Mouse (Mus musculus) olfactory bulb, adult 2 months (tissue): ENCODE data around the gene Nbea.

Source experiments
- CTCF ChIP-seq: fragments of 200-500 bp; IDR thresholded peaks from 2 replicates; pipeline ENCODE4 v1.5.1; 2012; ENCODE audit warnings: low read depth, mild to moderate bottlenecking, low read length, moderate library complexity; ENCODE audit not compliant: insufficient read depth
- POLR2A ChIP-seq: fragments of 200-500 bp; IDR thresholded peaks from 2 replicates; pipeline ENCODE4 v1.6.1; 2012; ENCODE audit warnings: mild to moderate bottlenecking, low read depth, low read length, moderate library complexity; ENCODE audit not compliant: insufficient read depth

DNA sequence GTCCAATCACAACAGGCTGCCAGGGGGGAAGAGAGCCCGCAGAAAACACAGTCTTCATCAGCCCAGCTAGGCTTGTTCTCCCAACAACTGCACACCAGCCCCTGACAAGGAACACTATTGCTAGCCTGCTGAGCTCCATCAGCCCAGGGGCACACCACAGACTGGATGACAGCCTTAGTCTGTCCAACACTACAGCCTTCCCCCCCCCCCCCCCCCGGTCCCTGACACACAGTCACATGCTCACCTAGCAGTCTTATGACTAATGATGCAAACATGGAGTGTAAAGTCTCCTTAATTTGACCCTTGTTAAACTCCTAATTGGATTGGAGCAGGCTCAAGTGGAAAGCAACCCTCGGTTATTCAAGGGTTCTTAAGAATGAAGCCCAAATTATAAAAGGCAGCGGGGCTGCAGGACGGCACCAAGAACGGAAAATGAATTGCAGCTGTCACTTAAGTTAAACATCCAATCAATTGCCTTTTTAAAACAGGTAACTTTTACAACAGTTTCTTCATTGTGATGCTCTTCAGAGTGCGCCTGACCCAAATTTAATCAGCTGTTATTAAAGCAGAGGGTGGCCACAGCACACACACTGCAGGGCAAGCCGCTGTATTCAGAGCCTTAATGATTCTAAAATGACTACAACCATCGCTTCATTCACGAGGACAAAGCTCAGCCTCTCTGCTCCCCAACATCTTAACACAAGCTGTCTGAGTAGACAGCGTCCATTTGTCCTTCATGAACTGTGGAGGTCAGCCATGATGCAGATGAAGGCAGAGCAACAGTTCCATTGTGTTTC is 427.5 kb downstream of the Nbea start:
- TF ChIP-seq CTCF (no peak), POLR2A (no peak)
